Mouse (Mus musculus): ENCODE measurements at regions not wholly inside any gene's neighbourhood (a gene's known extent, or its start where the extent isn't known, plus 50 kb on each side); places are given as distances from the start of the nearest gene placed in this dataset.
A peak's percentile ranks its signal among the peaks of the same experiment; 100 is the strongest.
"Not testable (repeated sequence)": the region's sequence is repeated elsewhere in the genome, so short reads cannot be mapped to it uniquely, and the experiment has no call there.

DNA sequence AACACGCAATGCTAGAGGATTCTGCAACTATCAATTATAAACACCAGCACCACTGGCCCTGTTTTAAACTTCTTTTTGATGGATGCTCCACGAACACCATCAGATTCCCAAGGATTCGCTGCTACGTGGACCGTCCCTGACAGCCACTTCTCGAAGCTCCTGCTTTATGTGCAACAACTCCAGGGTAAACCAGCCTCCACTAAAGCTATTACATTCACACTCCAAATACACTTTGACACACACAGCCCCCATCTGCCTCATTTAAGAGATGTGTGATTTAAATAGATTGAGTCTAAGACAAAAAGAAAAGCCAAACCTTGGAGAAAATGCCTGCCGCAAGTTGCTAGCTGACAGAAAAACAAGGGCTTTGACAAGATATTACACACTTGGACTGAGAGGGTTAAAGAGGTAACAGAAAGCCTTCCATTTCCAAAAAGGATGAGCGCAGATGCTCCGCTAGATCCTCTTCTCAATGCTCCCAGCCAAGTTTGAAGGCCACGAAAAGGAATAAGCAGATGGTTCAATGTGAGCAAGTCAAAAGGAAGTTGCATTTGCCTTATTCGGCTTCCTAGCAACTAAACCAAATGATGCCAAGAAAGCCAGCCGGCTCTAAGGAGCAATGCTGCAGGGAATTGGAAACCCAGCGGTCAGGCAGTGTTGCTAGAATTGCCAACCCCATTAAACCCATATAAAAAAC lies 54.0 kb upstream of the Cnep1r1 start:
- DNase-seq = peak; percentile 40 to 50

DNA sequence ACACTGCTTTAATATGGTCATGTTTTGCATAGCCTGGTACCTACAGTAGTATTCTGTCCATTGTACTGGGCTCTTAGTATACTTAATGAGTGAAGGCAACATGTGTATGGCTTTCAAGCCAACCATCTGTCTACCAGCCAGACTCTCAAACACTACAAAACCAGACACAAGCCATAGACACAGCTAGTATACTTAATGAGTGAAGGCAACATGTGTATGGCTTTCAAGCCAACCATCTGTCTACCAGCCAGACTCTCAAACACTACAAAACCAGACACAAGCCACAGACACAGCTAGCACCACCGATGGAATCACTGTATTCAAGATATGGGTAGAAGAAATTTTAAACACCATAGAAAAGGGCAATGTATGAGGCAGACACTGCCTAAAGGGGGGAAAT lies 59.5 kb upstream of the Cnep1r1 start:
- not testable (repeated sequence) for DNase-seq

DNA sequence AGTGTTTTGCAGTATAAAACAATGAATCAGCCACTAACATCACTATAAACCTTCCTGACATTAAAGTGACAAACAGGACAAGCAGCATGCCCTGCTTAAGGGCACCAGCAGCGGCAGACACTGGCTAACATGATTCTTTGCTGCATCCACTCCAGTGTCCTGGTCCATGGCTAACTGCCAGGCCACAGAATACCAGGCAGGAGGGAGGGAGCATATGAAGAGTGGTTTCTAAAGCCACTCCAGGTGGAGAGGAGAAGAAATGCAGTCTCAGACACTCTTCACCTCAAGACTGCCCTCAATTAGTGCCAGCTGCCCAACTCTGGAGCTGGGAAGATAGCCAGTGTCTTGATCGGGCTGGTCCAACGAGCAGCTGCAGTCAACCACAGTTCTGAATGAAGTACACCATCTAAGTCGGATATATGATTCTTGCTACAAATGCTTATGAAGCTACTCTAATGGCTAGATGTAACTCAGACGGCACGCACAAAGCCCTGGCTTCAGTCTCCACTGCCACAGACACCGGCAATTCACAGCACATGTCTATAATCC lies 60.8 kb upstream of the Cnep1r1 start:
- DNase-seq = no peak

DNA sequence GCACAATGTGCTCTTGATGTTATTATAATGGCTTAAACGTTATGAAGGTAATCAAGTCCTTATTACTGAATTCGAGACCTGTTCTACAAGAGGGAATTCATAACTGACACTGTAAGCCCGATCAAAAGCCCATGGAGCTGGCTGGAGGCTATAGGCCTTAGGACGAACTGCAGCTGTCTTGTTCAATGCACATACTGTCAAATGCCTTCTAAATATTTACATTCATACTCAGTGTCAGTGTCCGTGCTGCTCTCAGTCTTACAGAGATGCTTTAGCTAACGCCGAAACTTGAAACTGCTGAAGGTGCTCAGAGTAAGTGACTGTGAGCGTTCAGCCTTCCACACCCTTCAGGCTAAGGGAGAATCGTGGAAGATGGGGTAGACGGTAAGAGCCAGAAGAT lies 67.9 kb upstream of the Cnep1r1 start:
- DNase-seq = no peak

- peak; percentile 57 to 59 for DNase-seq
Observed at GRCm38 (mm10) chr8:88049091-88049490, 69.5 kb upstream of the Cnep1r1 start.

- no peak for DNase-seq
Observed at GRCm38 (mm10) chr8:88045995-88046394, 72.6 kb upstream of the Cnep1r1 start.

- DNase-seq = no peak
Observed at GRCm38 (mm10) chr8:88039286-88039685, 79.3 kb upstream of the Cnep1r1 start.

GRCm38 (mm10) chr8:88037994-88038393 lies 78.6 kb upstream of the Zfp423 start:
- no peak for DNase-seq

DNA sequence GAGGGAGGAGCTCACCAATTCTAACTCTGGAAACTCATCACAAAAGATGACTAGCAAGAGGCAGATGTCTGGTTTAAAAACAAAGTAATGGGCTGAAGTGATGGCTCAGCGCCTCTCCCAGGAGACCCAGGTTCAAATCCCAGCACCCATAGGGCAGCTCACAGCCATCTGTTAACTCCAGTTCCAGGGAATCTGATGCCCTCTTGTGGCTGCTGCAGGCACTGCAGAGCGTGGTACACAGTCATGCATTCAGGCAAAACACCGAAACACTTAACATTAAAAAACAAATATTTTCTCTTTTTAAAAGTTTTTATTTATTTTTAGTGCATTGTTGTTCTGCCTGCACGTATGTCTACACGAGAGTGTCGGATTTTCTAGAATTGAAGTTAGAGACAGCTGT lies 73.7 kb upstream of the Zfp423 start:
- no peak for DNase-seq

GRCm38 (mm10) chr8:88024496-88024895 lies 65.1 kb upstream of the Zfp423 start:
- no peak for DNase-seq

DNA sequence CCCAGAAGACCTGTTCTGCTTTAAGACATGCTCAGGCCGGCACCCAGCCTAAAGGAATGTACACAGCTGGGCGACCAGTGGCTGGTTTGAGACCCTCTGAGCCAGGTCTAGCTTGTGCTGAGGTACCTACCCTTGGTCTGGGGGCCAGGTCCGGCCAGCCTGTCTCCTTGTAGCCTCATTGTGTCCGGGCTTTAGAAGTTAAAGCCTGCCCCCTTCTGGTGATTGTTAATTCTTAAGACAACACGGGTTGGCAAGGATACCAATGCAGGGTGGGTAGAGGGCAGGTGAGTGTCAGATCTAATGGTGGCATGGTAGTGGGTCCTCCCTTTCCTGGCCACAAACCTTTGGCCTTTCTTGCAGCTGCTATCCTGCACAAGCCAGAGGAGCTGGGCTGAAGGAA lies 64.0 kb upstream of the Zfp423 start:
- peak; percentile 44 to 50 for DNase-seq

DNA sequence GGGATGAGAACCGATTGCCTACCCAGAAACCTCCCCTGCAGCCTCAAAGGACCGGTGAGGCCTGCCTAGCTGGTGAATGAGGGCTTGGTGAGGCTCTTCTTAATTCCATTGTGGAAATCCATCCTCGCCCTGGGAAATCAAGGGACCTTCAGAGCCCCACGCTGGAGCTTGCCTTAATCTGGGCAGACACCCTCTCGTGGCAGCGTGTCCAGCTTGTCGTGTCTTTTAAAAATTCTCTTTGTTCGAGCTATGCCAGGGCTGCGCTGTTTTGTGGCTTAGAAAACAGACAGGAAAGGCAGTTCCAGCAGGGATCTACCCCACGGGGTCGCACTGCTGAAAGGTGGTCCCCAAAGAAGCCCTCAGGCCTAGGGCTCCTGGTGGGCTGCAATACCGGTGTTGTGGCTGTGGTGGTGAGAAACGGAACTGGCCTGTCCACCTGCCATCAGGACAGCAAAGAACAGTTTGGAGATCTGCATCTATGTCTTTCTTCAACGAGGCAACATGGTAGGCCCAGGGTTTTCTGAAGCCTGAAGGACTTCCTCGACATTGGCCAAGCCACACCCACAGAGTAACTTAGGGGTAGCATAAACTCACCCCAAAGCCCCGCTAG lies 63.5 kb upstream of the Zfp423 start:
- DNase-seq = no peak

DNA sequence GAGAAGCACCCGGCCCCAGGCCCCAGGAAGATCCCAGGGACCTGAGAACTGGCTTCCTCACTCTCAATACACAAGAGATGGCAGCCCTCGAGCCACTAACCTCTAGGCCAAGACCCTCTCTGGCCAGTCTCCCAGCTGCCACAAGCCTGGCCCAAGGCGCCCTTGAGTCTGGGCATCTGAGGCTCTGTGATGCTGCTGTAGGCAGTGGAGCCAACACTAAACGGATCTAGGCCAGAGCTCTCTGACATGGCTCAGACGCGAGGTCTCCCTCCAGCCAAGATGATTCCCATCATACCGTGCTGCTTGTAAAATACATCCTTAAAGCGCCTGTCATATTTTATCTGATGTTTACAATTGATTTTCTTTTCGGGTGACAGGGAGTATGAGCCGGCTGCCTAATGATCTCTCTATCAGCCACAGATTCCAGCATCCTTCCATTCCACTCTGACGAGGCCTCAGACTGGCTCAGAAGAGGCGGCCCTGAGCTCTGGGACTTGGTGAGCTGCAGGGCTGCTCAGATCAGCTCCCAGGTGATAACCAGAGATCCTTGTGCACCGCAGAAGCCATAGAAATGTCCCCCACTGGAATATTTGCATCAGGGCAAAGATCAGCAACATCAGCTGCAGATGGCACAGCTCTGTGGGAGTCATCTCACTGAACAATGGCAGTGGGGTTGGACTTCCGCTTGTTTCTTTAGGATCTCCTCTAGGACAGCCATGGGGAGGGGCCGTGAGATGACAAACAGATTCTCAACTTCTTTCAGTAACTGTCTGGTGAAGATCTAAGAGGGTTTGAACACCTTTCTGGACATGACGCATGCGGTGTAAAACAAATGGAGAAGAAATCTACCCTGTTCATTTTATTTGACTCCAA lies 60.1 kb upstream of the Zfp423 start:
- DNase-seq = no peak

- no peak for DNase-seq
Observed at GRCm38 (mm10) chr8:88018494-88018893, 59.1 kb upstream of the Zfp423 start.

GRCm38 (mm10) chr8:88012177-88012825 lies 52.9 kb upstream of the Zfp423 start:
- no peak for DNase-seq

GRCm38 (mm10) chr8:88010566-88010965 lies 51.2 kb upstream of the Zfp423 start:
- peak; percentile 24 to 37 for DNase-seq

DNA sequence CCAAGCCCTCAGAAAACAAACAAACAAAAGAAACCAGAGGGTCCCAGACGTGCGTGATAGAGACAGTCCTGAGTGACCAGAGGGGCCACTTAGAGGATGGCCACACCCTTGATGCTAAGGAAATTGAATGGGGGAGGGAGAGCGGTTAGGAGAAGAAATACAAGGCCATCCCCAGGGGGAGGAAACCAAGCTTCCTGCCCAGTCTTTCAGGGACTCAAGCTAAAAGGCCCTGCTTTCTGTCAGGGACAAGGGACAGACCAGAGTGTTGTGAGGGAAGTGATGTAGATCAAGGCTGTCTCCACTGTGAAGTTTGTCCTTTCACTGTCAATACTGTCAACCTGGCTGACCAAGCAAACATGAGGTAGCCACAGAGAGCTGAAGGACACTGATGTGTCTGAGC lies 50.5 kb upstream of the Zfp423 start:
- no peak for DNase-seq

All from cerebellum, adult 18-20 months (tissue).